Mouse (Mus musculus): Measurements from ENCODE around the gene Cacng1.
A peak's percentile ranks its signal among the peaks of the same experiment; 100 is the strongest.

Cacng1 gene

GRCm38 (mm10) chr11:107707897-107708610 is 8.3 kb downstream of the Cacng1 start:
- DNase-seq (ENCODE audit: low spot score in 2 of 2), result no peak

GRCm38 (mm10) chr11:107705476-107706074 is 10.7 kb downstream of the Cacng1 start:
- DNase-seq (ENCODE audit: low spot score in 2 of 2), result no peak

GRCm38 (mm10) chr11:107705060-107705459 is 11.3 kb downstream of the Cacng1 start:
- DNase-seq (ENCODE audit: low spot score in 2 of 2), result no peak

DNA sequence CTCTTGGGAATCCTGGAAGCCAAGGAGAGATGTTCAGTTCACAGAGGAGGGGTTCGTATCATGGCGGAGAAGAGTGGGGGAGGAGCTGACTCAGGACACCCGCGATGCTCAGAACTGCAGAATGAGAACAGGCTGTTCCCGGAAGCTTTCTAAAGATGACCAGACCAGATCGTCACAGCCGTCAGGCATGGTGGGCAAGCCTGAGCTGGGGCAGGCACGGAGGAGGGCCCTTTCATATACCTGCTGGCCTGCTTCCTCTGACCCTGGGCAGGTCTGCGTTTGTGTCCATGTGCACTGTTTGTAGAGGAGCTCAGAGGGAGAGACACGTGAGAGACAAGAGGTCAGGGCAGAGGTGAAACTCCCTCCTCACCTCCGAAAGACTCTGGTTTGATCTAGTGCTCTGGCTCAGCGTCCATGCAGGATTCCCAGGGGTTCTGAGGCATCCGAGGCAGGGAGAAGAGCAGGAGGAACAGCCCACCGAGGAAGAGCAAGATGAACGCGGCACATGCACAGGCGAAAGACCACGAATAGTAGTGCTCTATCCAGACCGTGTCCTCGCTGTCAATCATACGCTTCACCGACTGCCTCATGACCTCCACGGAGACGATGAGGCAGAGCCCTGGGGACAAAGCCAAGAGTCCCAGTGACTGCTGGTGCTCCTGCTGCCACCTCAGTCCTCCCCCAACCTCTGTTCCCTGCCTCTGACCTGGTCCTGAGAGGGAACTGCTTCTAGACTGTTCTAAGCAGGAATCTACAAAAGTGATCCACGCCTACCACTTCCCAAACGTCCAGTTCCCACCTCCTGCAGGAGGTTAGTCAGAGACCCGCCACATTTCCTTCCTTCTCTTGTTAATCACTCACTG is 12.8 kb downstream of the Cacng1 start:
- DNase-seq (ENCODE audit: low spot score in 2 of 2), result no peak

DNA sequence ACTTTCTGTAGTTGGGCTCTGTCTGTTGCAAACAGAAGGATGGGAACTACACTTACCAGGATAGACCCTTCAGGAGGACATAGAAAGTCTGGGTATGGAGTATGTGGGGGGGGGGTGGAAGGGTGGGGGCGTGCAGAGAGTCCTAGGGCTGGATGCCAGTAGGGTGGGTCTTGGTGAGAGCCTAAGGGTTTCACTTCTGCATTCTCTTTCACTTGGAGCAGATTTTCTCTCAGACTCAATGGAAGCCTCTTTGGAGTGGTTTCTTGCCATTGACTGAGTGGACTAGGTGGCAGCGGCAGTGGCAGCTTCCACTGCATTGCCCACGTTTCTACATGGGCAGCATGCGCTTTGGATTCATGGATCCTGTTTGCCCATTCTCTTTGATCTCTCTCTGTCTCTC is 16.4 kb downstream of the Cacng1 start:
- DNase-seq (ENCODE audit: low spot score in 2 of 2), result no peak

DNA sequence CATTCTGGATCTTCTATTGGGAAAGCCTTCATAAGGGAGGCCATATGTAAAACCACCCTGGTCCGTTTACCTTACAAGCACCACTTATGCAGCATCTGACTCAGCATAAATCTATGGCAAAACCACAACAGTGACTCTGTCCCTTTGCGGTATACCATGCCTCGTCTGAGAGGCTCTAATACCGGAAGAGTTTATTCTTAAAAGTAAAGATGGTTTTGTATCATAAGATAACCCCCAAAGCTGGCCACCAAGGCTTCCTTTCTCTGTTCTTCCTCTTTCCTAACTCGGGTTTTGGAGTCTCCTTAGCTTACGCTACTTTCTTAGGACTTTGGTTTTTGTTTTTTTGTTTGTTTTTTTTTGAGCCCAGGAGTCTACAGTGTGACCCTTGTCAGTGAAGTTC is 23.0 kb downstream of the Cacng1 start:
- DNase-seq (ENCODE audit: low spot score in 2 of 2), result peak in 1 of 2 experiments; percentile 8

DNA sequence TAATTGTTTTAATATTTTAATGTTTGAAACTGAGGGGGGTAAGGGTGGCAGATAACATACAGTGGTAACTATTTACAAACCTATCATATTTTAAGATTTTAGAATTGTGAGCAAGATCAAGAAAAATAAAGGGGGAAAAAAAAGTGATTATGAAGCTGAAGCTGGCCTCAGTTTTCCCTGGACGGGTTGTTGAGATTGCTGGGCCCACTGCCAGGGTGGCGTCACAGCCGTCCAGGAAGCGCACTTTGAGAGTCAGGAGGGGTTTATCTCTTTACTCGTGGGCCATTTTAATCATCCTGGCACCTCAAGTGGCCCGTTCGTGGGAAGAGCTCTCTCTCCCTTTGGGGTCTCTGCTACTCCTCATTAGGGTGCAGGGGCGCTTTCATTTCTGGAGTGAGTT is 24.8 kb downstream of the Cacng1 start:
- DNase-seq (ENCODE audit: low spot score in 2 of 2), result no peak

- no peak for DNase-seq (ENCODE audit: low spot score in 2 of 2)
These were observed 27.8 kb downstream of the Cacng1 start for GRCm38 (mm10) chr11:107688480-107688879.

DNA sequence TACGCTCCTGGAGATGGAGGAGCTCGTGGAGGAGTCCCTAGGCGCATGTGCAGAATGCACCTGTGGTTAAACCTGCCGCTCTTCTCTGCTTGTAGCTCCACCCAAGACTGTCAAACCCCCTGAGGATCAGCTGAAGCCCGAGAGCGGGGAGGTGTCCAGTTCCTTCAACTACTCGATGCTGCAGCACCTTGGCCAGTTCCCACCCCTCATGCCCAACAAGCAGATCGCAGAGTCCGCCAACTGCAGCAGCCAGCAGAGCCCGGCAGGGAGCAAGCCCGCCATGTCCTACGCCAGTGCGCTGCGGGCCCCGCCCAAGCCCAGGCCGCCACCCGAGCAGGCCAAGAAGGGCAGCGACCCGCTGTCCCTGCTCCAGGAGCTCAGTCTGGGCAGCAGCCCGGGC is 30.0 kb downstream of the Cacng1 start:
- DNase-seq (ENCODE audit: low spot score in 2 of 2), result no peak

- no peak for DNase-seq (ENCODE audit: low spot score in 2 of 2)
These were observed 32.5 kb downstream of the Cacng1 start for GRCm38 (mm10) chr11:107683544-107684465.

- no peak for DNase-seq (ENCODE audit: low spot score in 2 of 2)
These were observed 33.5 kb downstream of the Cacng1 start for GRCm38 (mm10) chr11:107682694-107683355.

DNA sequence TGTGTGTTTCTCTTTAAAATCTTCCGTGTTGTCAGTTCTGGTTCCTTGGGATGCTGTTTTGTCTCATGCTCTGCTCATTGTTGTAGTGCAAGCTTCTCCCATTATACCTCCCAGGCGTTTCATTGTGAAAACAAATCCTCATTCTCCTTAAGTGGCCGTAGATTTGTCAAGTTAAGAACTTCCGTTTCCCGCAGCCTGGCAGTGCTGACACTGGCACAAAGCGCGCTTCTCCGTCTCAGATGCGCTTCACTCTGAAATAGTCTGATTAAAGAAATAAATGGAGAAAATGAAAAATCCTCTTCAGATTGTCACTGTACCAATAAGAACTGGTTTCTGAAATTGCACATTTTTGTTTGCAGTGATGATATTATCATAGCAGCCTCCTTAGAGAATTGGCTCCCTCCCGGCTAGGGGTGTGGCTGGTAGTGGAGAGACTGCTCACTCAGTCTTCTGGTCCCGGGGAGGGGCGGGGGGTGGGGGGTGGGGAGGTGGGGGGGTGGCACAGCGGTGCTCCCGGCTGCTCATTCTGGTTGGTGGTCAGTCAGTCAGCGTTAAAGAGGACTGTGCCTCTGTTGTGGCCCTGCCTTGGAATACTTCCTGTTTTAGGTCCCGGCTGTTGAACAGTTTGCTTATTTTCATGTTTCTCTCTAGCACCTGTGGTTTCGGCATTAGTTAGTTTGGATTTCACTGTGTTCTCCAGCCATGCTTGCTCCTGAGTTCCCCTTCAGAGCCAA is 39.9 kb downstream of the Cacng1 start:
- DNase-seq (ENCODE audit: low spot score in 2 of 2), result no peak

- no peak for DNase-seq (ENCODE audit: low spot score in 2 of 2)
These were observed 41.1 kb downstream of the Cacng1 start for GRCm38 (mm10) chr11:107675246-107675645.

GRCm38 (mm10) chr11:107674601-107675000 is 41.7 kb downstream of the Cacng1 start:
- DNase-seq (ENCODE audit: low spot score in 2 of 2), result no peak

DNA sequence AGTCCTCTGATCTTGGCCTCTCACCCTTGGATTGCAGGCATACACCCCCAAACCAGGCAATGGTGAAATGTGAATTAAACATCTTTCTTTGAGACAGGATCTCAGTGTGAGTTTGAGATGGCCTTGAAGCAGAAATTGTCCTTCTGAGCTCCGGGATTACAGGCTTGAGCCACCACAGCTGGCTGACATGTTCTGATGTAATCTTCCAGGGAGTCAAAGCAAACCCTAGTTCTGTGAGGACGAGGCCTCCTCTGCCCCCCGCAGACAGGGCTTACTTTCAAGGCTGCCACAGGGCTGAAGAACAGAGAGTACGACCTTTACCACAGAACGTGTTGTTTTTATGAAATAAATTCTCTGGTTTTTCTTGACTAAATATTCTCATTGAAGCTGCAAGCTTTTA is 42.3 kb downstream of the Cacng1 start:
- no peak for DNase-seq (ENCODE audit: low spot score in 2 of 2)

GRCm38 (mm10) chr11:107668977-107669376 is 47.3 kb downstream of the Cacng1 start:
- DNase-seq (ENCODE audit: low spot score in 2 of 2), result no peak

- DNase-seq (ENCODE audit: low spot score in 2 of 2), result no peak
These were observed 48.1 kb downstream of the Cacng1 start for GRCm38 (mm10) chr11:107668223-107668622.

DNA sequence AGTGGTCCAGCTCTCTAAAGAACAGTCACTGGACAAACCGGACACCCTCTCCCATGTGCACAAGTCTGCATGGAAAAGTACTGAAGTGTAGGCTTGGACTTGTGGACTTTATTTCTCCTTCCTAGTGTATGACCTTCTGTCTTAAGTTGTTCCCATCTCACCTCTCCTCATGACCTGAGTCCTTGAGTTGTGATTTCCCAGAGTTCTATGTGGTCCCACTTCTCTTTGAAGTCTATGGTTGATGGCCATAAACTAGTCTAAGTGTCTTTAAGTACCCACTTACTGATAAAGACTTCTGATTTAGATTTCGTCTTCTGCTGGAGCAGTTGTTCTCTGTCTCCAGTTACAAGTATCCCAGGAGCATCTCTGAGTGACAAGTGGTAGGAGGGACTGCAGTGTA is 48.8 kb downstream of the Cacng1 start:
- no peak for DNase-seq (ENCODE audit: low spot score in 2 of 2)

- DNase-seq (ENCODE audit: low spot score in 2 of 2), result no peak
These were observed 53.7 kb downstream of the Cacng1 start for GRCm38 (mm10) chr11:107662666-107663065.

GRCm38 (mm10) chr11:107660452-107660851 is 55.9 kb downstream of the Cacng1 start:
- DNase-seq (ENCODE audit: low spot score in 2 of 2), result no peak

All from spleen, postnatal 36 days (tissue).